Mouse (Mus musculus): ENCODE data around the gene B3gnt2. TPM values are rescaled to one million over a fixed set of nuclear protein-coding genes. Genes with fewer than 3 reads are reported as not detected.

Gene B3gnt2
- polyA plus RNA-seq, 1 experiment = 35.4 TPM

GRCm38 (mm10) chr11:22779821-22780551 lies 80.8 kb downstream of the B3gnt2 start:
- H3K27me3 ChIP-seq (ENCODE audit: control insufficient read depth, insufficient read depth, low read length) = no peaks in the 10 kb centered on the region
- no peak for DNase-seq
- 28% methylated on average over 6 of the region's 6 CpGs for WGBS
- no peak overlapping the region for H3K4me3 ChIP-seq (ENCODE audit: control insufficient read depth, insufficient read depth, low read length)
- peak overlapping the region; percentile 86 for H3K27ac ChIP-seq (ENCODE audit: control insufficient read depth, insufficient read depth, low read length)
- TF ChIP-seq POLR2A (IDR thresholded peaks at IDR 0.05; ENCODE audit: control insufficient read depth, extremely low read depth, insufficient read depth, low read length, poor library complexity) = no peak
- no peak for TF ChIP-seq CTCF (IDR thresholded peaks at IDR 0.05; ENCODE audit: borderline replicate concordance, control insufficient read depth, extremely low read depth, insufficient read depth, low read length, poor library complexity)
- no peaks in the 10 kb centered on the region for H3K36me3 ChIP-seq (ENCODE audit: control insufficient read depth, insufficient read depth, low read length)
- H3K4me1 ChIP-seq (replicated peaks; ENCODE audit: control insufficient read depth, insufficient read depth, low read length) = peaks cover 25% of the 10 kb centered on the region

DNA sequence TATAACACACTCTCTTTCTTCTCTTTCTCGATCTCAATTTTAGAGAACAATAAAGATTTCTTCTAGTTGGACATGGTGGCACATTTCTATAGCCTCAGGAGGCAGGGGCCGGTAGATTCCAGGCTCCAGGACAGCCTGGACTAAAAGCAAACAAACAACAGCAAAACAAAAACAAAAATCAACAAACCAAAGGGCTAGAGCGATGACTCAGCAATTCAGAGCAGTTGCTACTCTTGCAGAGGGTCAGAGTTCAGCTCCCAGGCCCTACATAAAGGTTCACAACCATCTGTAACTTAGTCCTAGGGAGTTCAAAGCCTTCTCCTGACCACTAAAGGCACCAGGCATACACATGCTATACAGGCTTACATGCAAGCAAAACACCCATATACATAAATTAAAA lies 82.2 kb downstream of the B3gnt2 start:
- no peaks in the 10 kb centered on the region for H3K27me3 ChIP-seq (ENCODE audit: control insufficient read depth, insufficient read depth, low read length)
- 97% methylated on average over 3 of the region's 3 CpGs for WGBS
- no peak for DNase-seq
- H3K4me3 ChIP-seq (ENCODE audit: control insufficient read depth, insufficient read depth, low read length) = no peak overlapping the region
- peaks cover 25% of the 10 kb centered on the region for H3K4me1 ChIP-seq (replicated peaks; ENCODE audit: control insufficient read depth, insufficient read depth, low read length)
- TF ChIP-seq POLR2A (IDR thresholded peaks at IDR 0.05; ENCODE audit: control insufficient read depth, extremely low read depth, insufficient read depth, low read length, poor library complexity) (no peak), CTCF (IDR thresholded peaks at IDR 0.05; ENCODE audit: borderline replicate concordance, control insufficient read depth, extremely low read depth, insufficient read depth, low read length, poor library complexity) (no peak)
- no peak overlapping the region for H3K27ac ChIP-seq (ENCODE audit: control insufficient read depth, insufficient read depth, low read length)
- no peaks in the 10 kb centered on the region for H3K36me3 ChIP-seq (ENCODE audit: control insufficient read depth, insufficient read depth, low read length)

- 96% methylated on average over 2 of the region's 2 CpGs for WGBS
- TF ChIP-seq POLR2A (IDR thresholded peaks at IDR 0.05; ENCODE audit: control insufficient read depth, extremely low read depth, insufficient read depth, low read length, poor library complexity) (no peak), CTCF (IDR thresholded peaks at IDR 0.05; ENCODE audit: borderline replicate concordance, control insufficient read depth, extremely low read depth, insufficient read depth, low read length, poor library complexity) (no peak)
Measured at GRCm38 (mm10) chr11:22777531-22777930, 83.2 kb downstream of the B3gnt2 start.

GRCm38 (mm10) chr11:22774821-22775220 lies 85.9 kb downstream of the B3gnt2 start:
- H3K27ac ChIP-seq (ENCODE audit: control insufficient read depth, insufficient read depth, low read length) = no peak overlapping the region
- DNase-seq = no peak
- H3K4me1 ChIP-seq (replicated peaks; ENCODE audit: control insufficient read depth, insufficient read depth, low read length) = peaks cover 4% of the 10 kb centered on the region
- H3K27me3 ChIP-seq (ENCODE audit: control insufficient read depth, insufficient read depth, low read length) = no peaks in the 10 kb centered on the region
- no peaks in the 10 kb centered on the region for H3K36me3 ChIP-seq (ENCODE audit: control insufficient read depth, insufficient read depth, low read length)
- WGBS = 93% methylated on average over 2 of the region's 2 CpGs
- no peak for TF ChIP-seq CTCF (IDR thresholded peaks at IDR 0.05; ENCODE audit: borderline replicate concordance, control insufficient read depth, extremely low read depth, insufficient read depth, low read length, poor library complexity)
- no peak overlapping the region for H3K4me3 ChIP-seq (ENCODE audit: control insufficient read depth, insufficient read depth, low read length)

More at GRCm38 (mm10) chr11:22777531-22777930, 83.2 kb downstream of the B3gnt2 start:
- no peaks in the 10 kb centered on the region for H3K36me3 ChIP-seq (ENCODE audit: control insufficient read depth, insufficient read depth, low read length)
- H3K4me1 ChIP-seq (replicated peaks; ENCODE audit: control insufficient read depth, insufficient read depth, low read length) = peaks cover 15% of the 10 kb centered on the region
- no peak overlapping the region for H3K4me3 ChIP-seq (ENCODE audit: control insufficient read depth, insufficient read depth, low read length)
- DNase-seq = peak; percentile 60
- H3K27me3 ChIP-seq (ENCODE audit: control insufficient read depth, insufficient read depth, low read length) = no peaks in the 10 kb centered on the region
- H3K27ac ChIP-seq (ENCODE audit: control insufficient read depth, insufficient read depth, low read length) = no peak overlapping the region

GRCm38 (mm10) chr11:22766238-22766637 lies 94.5 kb downstream of the B3gnt2 start:
- DNase-seq = no peak
- Histone ChIP-seq H3K27ac (ENCODE audit: control insufficient read depth, insufficient read depth, low read length) (no peak overlapping the region), H3K36me3 (ENCODE audit: control insufficient read depth, insufficient read depth, low read length) (no peaks in the 10 kb centered on the region), H3K4me3 (ENCODE audit: control insufficient read depth, insufficient read depth, low read length) (no peak overlapping the region), H3K27me3 (ENCODE audit: control insufficient read depth, insufficient read depth, low read length) (no peaks in the 10 kb centered on the region), H3K4me1 (replicated peaks; ENCODE audit: control insufficient read depth, insufficient read depth, low read length) (peaks cover 12% of the 10 kb centered on the region)
- TF ChIP-seq POLR2A (IDR thresholded peaks at IDR 0.05; ENCODE audit: control insufficient read depth, extremely low read depth, insufficient read depth, low read length, poor library complexity) (no peak), CTCF (IDR thresholded peaks at IDR 0.05; ENCODE audit: borderline replicate concordance, control insufficient read depth, extremely low read depth, insufficient read depth, low read length, poor library complexity) (no peak)
- WGBS = 97% methylated on average over 2 of the region's 2 CpGs

- Histone ChIP-seq H3K36me3 (ENCODE audit: control insufficient read depth, insufficient read depth, low read length) (no peaks in the 10 kb centered on the region), H3K4me3 (ENCODE audit: control insufficient read depth, insufficient read depth, low read length) (no peak overlapping the region), H3K27me3 (ENCODE audit: control insufficient read depth, insufficient read depth, low read length) (no peaks in the 10 kb centered on the region), H3K4me1 (replicated peaks; ENCODE audit: control insufficient read depth, insufficient read depth, low read length) (peaks cover 14% of the 10 kb centered on the region), H3K27ac (ENCODE audit: control insufficient read depth, insufficient read depth, low read length) (no peak overlapping the region)
- no peak for DNase-seq
- no peak for TF ChIP-seq POLR2A (IDR thresholded peaks at IDR 0.05; ENCODE audit: control insufficient read depth, extremely low read depth, insufficient read depth, low read length, poor library complexity)
- TF ChIP-seq CTCF (IDR thresholded peaks at IDR 0.05; ENCODE audit: borderline replicate concordance, control insufficient read depth, extremely low read depth, insufficient read depth, low read length, poor library complexity) = no peak
- 96% methylated on average over 4 of the region's 4 CpGs for WGBS
Measured at GRCm38 (mm10) chr11:22765425-22765824, 95.3 kb downstream of the B3gnt2 start.

All from thymus, adult 2 months (tissue).